Mouse (Mus musculus) right cerebral cortex, postnatal 14 days (tissue): ENCODE measurements at regions not wholly inside any gene's neighbourhood (a gene's known extent, or its start where the extent isn't known, plus 50 kb on each side); places are given as distances from the start of the nearest gene placed in this dataset.

Source experiments
- DNase-seq: peaks from one replicate; pipeline ENCODE4 v3.0.0; 2022

GRCm38 (mm10) chr12:68463032-68463431 is 696.0 kb downstream of the Rps29 start:
- peak; percentile 6 for DNase-seq

GRCm38 (mm10) chr12:68458196-68458595 is 700.8 kb downstream of the Rps29 start:
- no peak for DNase-seq

GRCm38 (mm10) chr12:68426601-68427000 is 732.4 kb downstream of the Rps29 start:
- no peak for DNase-seq

- DNase-seq = no peak
Observed at GRCm38 (mm10) chr12:68425006-68425405, 734.0 kb downstream of the Rps29 start.
